Mouse (Mus musculus) 416B (cell line): Measurements from ENCODE around the gene Eif2b3.

Experiments
- DNase-seq: peaks from one replicate; pipeline ENCODE4 v3.0.0; 2011; ENCODE audit warnings: low read depth

The Eif2b3 gene

GRCm38 (mm10) chr4:117017738-117018137, 1.5 kb upstream of the Eif2b3 start:
- peak; percentile 29 for DNase-seq

- DNase-seq = no peak
Measured at GRCm38 (mm10) chr4:117018327-117018726, 875 bp upstream of the Eif2b3 start.

DNA sequence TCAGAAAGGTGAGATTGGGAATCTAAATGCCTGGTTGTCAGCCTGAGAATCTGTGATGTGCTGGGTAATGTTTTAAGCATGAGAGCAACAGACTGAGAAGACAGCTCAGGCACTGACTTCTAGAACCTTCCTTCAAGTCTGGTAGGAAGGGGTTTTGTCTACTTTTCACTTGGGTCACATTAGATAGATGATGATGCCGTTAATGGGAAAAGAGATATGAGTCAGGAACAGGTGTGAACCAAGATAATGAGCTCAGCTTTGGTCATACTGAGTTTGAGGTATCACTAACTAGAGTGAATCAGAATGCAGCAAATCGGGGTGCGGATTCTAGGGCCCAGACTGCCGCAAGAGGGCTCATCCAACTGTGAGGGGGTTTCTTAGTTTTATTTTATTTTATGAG, 4.3 kb downstream of the Eif2b3 start:
- no peak for DNase-seq

GRCm38 (mm10) chr4:117031105-117031504, 11.9 kb downstream of the Eif2b3 start:
- DNase-seq = peak; percentile 45

GRCm38 (mm10) chr4:117039925-117040687, 20.9 kb downstream of the Eif2b3 start:
- DNase-seq = no peak

DNA sequence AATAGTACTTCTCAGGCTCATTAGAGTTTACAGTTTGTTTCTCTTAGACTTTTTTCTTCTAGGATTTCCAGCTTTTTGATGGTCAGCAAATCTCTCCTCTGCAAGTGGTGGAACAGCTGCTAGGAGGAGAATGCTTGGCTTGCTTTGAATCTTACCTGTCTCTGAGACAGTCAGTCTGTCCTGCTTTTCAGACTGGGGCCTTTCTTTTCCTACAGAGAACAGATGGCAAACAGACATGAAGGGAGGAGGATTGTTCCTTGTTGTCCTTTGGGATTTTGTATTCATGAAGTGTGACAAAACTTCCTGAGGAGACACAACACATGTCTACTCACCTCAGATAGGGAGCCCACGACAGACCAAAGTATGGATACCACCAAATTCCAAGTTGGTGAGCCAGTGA, 21.6 kb downstream of the Eif2b3 start:
- no peak for DNase-seq

DNA sequence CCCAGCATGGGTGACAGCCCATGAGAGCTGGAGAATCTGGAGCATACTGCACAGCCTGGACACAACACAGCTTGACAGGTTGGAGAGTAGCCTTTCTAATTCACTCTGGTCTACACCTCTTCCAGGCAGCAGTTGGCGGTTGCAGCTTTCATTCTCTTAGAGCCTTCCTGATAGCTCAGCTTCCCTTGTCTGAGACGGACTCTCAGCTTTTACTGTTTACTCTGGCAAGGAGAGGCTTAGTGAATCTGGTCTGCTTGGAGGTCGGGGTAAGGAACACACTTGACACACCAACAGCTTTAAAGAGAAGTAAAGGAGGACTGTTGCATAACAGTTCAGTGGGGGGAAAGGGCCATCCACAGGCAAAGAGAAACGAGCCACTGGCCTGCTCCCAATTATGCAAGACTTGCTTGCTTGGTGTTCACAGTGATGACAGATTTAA, 22.1 kb downstream of the Eif2b3 start:
- peak; percentile 74 for DNase-seq

DNA sequence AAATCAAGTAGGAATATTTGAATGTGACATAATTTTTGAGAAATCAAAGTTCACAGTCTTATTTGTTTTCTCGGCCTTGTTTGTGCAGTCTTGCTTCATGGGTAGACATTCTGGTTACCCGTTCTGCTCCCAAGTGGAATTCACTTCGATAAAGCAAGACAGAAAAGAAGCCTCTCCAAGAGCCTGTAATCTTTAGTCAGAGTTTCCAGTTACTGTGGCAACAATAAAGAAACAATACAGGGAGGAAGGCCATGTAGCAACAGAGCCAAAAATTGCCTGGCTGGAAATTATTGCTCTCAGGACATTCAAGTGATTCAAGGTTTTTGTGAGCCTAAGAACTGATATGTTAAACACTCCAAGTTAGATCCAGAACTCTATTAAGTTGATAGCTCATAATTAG, 29.6 kb downstream of the Eif2b3 start:
- DNase-seq = peak; percentile 28

DNA sequence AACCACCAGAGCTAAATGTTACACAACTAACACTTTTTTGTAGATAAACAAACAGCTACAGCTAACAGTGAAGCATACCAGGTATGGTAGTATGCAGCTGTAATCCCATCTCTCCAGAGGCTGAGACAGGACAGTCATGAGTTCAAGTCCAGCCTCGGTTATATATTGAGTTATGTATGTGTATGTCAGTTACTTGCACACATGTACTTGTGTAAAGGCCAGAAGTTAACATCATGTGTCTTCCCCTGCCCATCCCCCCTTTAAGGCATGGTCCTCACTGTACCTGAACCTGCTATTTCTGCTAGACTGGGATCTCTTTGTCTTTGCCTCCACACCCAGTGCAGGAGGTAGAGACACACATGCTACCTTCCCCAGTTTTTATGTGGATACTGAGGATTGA, 30.3 kb downstream of the Eif2b3 start:
- DNase-seq = no peak

DNA sequence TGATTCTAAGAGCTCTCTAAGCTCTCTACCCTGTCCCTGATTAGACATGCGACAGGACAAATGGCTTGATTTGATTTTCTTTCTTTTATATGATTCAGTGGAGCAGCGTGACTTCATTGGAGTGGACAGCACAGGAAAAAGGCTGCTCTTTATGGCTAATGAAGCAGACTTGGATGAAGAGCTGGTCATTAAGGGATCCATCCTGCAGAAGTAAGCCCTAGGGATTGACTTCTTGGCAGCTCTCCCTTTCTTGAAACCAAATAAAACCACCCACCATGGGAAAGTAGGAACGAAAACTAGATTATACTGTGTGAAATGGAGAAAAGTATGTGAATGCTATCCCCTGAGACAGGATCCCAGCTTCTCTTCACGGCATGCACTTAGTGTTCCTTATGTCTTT, 33.4 kb downstream of the Eif2b3 start:
- DNase-seq = no peak

- DNase-seq = no peak
Measured at GRCm38 (mm10) chr4:117053956-117054355, 34.8 kb downstream of the Eif2b3 start.

GRCm38 (mm10) chr4:117056102-117056501, 36.9 kb downstream of the Eif2b3 start:
- DNase-seq = no peak

GRCm38 (mm10) chr4:117056514-117056913, 37.3 kb downstream of the Eif2b3 start:
- DNase-seq = no peak

GRCm38 (mm10) chr4:117058512-117058911, 39.3 kb downstream of the Eif2b3 start:
- DNase-seq = no peak

GRCm38 (mm10) chr4:117062700-117063390, 43.6 kb downstream of the Eif2b3 start:
- DNase-seq = no peak

DNA sequence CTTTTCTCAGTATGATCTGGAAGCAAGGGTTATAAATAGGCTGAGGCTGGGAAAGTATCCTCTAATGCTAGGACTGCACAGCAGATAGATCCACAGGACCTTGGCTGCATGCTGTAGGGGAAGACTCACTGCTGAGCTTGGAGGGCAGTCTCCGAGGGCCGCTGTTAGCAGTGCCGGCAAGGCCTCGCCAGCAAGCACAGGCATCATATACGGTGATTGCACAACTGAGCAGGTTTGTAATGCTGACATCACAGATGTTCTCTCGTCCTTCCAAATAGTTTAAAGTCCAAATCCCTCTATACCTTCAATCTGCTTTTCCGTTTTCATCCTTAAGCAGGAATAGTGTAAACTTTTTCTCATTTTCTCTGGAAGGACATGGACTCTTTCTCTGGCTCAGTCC, 48.8 kb downstream of the Eif2b3 start:
- no peak for DNase-seq

- DNase-seq = peak; percentile 11
Measured at GRCm38 (mm10) chr4:117069647-117070046, 50.4 kb downstream of the Eif2b3 start.

GRCm38 (mm10) chr4:117070624-117071023, 51.4 kb downstream of the Eif2b3 start:
- peak; percentile 18 for DNase-seq

- no peak for DNase-seq
Measured at GRCm38 (mm10) chr4:117071183-117071582, 52.0 kb downstream of the Eif2b3 start.

GRCm38 (mm10) chr4:117087948-117088640, 68.9 kb downstream of the Eif2b3 start:
- DNase-seq = no peak

GRCm38 (mm10) chr4:117090586-117090985, 71.4 kb downstream of the Eif2b3 start:
- no peak for DNase-seq

- no peak for DNase-seq
Measured at GRCm38 (mm10) chr4:117094626-117095361, 75.6 kb downstream of the Eif2b3 start.
